Mouse (Mus musculus): ENCODE data around the gene Rapgef2. TPM values are rescaled to one million over a fixed set of nuclear protein-coding genes. Genes with fewer than 3 reads are reported as not detected.
"Not testable (repeated sequence)": the region's sequence is repeated elsewhere in the genome, so short reads cannot be mapped to it uniquely, and the experiment has no call there.

Rapgef2 gene
- polyA plus RNA-seq, 1 experiment from 2014 or later = 4.4 TPM

DNA sequence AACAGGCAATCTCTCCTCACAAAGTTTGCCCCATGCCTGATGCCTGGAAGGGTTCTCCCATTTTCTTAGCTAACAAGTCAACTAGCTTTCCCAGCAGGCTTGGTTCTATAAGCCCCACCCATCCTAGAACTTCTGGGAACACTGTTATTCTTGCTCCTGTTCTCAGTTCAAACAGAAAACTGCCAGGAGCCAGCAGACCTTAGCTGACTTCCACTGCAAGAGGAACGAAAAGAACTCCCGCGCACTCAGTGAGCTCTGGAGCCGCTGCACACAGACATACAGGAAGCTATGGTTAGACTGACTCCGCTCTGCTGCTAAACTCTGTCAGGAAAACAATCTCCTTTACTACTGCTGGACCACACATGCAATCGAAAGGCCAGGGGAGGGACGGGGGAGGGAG is 214.8 kb downstream of the Rapgef2 start:
- no peak overlapping the region for H3K4me3 ChIP-seq (replicated peaks; ENCODE audit: low read length)
- H3K27me3 ChIP-seq (ENCODE audit: control insufficient read depth, insufficient read depth, low read length) = no peaks in the 10 kb centered on the region
- H3K4me2 ChIP-seq (ENCODE audit: low read depth, low read length) = no peak overlapping the region
- no peaks in the 10 kb centered on the region for H3K9me3 ChIP-seq (replicated peaks; ENCODE audit: control insufficient read depth, low read length)
- H3K9ac ChIP-seq (ENCODE audit: low read length) = no peak overlapping the region
- H3K36me3 ChIP-seq (ENCODE audit: control insufficient read depth, insufficient read depth, low read length) = peaks cover 8% of the 10 kb centered on the region
- peak overlapping the region; percentile 6; the same call in 1 of the 2 replicates for H3K27ac ChIP-seq (ENCODE audit: low read length)
- ATAC-seq (ENCODE audit: insufficient read depth, low FRiP score) = no peak
- 61% methylated on average over 5 of the region's 7 CpGs for WGBS
- H3K4me1 ChIP-seq (ENCODE audit: control insufficient read depth, insufficient read depth, low read length) = no peaks in the 10 kb centered on the region

DNA sequence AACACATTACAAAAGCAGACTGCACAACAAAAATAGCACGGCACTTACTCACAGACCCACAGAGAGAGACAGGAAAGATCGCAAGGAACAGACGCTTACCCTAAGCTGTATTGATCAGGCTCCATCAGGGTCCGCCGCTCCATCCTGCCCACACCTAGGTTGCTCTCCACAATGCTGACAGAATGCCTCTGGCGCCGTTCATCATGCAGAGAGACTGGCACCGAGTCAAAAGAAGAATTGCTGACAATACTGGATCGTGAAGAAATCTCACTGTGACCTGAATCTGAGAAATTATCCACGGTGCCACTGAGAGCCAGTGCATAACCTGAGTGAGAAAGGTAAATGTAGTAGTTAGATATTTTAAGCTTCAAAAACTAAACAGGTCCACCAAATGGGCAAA is 216.4 kb downstream of the Rapgef2 start:
- H3K4me1 ChIP-seq (ENCODE audit: control insufficient read depth, insufficient read depth, low read length) = no peaks in the 10 kb centered on the region

DNA sequence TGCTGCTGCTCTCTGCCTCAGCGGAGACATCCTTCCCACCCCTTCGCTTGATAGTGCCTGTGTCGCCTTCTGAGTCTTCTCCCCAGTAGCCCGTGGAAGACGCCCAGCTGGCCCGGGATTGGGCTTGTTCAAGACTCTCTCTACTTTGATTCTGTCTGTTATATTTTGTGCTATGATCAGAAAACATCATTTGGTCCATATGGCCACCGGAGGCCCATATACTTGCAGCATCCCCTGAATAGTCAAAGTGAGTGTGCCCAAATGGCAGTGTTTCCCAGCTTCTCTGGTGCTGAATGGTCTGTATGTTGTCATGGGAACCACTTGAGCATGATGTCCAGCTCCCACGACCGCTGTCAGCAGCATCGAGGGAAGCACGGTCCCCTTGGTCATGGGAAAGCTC is 217.3 kb downstream of the Rapgef2 start:
- 95% methylated on average over 11 of the region's 11 CpGs for WGBS
- ATAC-seq (ENCODE audit: insufficient read depth, low FRiP score) = no peak
- H3K4me2 ChIP-seq (ENCODE audit: low read depth, low read length) = no peak overlapping the region
- no peak overlapping the region for H3K4me3 ChIP-seq (replicated peaks; ENCODE audit: low read length)
- no peak overlapping the region for H3K9ac ChIP-seq (ENCODE audit: low read length)
- no peaks in the 10 kb centered on the region for H3K9me3 ChIP-seq (replicated peaks; ENCODE audit: control insufficient read depth, low read length)
- H3K27me3 ChIP-seq (ENCODE audit: control insufficient read depth, insufficient read depth, low read length) = no peaks in the 10 kb centered on the region
- H3K4me1 ChIP-seq (ENCODE audit: control insufficient read depth, insufficient read depth, low read length) = no peaks in the 10 kb centered on the region
- no peak overlapping the region for H3K27ac ChIP-seq (ENCODE audit: low read length)
- H3K36me3 ChIP-seq (ENCODE audit: control insufficient read depth, insufficient read depth, low read length) = peaks cover 16% of the 10 kb centered on the region

More for the DNA sequence above, 216.4 kb downstream of the Rapgef2 start:
- H3K27me3 ChIP-seq (ENCODE audit: control insufficient read depth, insufficient read depth, low read length) = no peaks in the 10 kb centered on the region
- no peak overlapping the region for H3K4me2 ChIP-seq (ENCODE audit: low read depth, low read length)
- 90% methylated on average over 10 of the region's 10 CpGs for WGBS
- no peak overlapping the region for H3K27ac ChIP-seq (ENCODE audit: low read length)
- no peak overlapping the region for H3K9ac ChIP-seq (ENCODE audit: low read length)
- H3K9me3 ChIP-seq (replicated peaks; ENCODE audit: control insufficient read depth, low read length) = no peaks in the 10 kb centered on the region
- ATAC-seq (ENCODE audit: insufficient read depth, low FRiP score) = no peak
- peaks cover 16% of the 10 kb centered on the region for H3K36me3 ChIP-seq (ENCODE audit: control insufficient read depth, insufficient read depth, low read length)
- no peak overlapping the region for H3K4me3 ChIP-seq (replicated peaks; ENCODE audit: low read length)

DNA sequence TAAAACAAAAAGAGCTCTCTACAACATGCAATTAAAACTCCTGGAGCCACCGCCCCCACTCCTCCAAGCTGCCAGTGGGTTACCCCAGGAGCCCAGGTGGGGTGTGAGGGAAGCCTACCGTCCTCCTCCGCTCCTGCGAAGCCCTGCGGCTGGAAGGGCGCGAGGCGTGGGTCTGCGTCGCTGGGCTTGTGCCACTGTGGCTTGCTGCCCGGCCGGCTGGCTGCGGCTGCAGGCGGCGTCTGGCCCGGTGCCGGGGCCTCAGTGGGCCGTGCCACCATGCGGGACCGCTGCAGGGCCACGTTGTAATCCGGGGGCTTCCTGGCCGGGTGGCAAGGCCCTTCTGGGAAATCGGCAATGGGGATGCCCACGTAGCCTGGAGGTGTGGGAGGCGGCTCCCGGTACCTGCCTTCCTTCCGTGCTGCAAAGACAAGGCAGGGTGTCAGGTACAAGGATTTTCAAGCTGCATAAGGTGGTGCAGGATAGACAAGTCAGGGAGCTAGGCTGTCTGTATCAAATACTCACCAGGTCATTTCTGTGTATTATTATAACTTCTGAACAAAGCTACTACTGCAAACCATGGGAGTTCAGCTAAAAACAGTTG is 219.8 kb downstream of the Rapgef2 start:
- Histone ChIP-seq H3K36me3 (ENCODE audit: control insufficient read depth, insufficient read depth, low read length) (peaks cover 21% of the 10 kb centered on the region), H3K9ac (ENCODE audit: low read length) (no peak overlapping the region), H3K4me3 (replicated peaks; ENCODE audit: low read length) (no peak overlapping the region), H3K9me3 (replicated peaks; ENCODE audit: control insufficient read depth, low read length) (no peaks in the 10 kb centered on the region), H3K4me1 (ENCODE audit: control insufficient read depth, insufficient read depth, low read length) (no peaks in the 10 kb centered on the region), H3K27ac (ENCODE audit: low read length) (no peak overlapping the region), H3K27me3 (ENCODE audit: control insufficient read depth, insufficient read depth, low read length) (no peaks in the 10 kb centered on the region), H3K4me2 (ENCODE audit: low read depth, low read length) (no peak overlapping the region)
- 85% methylated on average over 28 of the region's 28 CpGs for WGBS
- ATAC-seq (ENCODE audit: insufficient read depth, low FRiP score) = no peak

DNA sequence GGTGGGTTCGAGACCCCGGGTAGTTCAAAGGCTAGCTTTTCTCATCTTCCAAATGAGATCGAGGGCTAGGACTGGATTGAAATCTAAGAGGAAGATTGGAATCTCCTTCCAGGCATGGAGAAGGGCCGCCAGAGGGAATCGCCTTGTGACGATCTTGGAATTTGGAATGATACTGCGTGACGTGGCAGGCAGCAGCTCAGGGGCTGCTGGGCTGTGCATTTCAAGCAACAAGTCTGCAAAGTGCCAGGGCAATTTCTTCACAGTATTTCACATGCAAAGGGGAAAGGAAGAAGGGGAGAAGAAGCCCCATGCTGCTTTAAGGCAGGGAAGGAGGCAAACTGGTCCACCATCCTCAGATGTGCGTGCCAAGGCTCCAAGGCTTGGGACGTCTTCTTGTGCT is 222.2 kb downstream of the Rapgef2 start:
- WGBS = 91% methylated on average over 10 of the region's 10 CpGs
- H3K27ac ChIP-seq (ENCODE audit: low read length) = no peak overlapping the region
- H3K9ac ChIP-seq (ENCODE audit: low read length) = no peak overlapping the region
- no peaks in the 10 kb centered on the region for H3K27me3 ChIP-seq (ENCODE audit: control insufficient read depth, insufficient read depth, low read length)
- no peak for ATAC-seq (ENCODE audit: insufficient read depth, low FRiP score)
- no peak overlapping the region for H3K4me3 ChIP-seq (replicated peaks; ENCODE audit: low read length)
- H3K4me1 ChIP-seq (ENCODE audit: control insufficient read depth, insufficient read depth, low read length) = no peaks in the 10 kb centered on the region
- H3K9me3 ChIP-seq (replicated peaks; ENCODE audit: control insufficient read depth, low read length) = no peaks in the 10 kb centered on the region
- H3K4me2 ChIP-seq (ENCODE audit: low read depth, low read length) = no peak overlapping the region
- peaks cover 19% of the 10 kb centered on the region for H3K36me3 ChIP-seq (ENCODE audit: control insufficient read depth, insufficient read depth, low read length)

DNA sequence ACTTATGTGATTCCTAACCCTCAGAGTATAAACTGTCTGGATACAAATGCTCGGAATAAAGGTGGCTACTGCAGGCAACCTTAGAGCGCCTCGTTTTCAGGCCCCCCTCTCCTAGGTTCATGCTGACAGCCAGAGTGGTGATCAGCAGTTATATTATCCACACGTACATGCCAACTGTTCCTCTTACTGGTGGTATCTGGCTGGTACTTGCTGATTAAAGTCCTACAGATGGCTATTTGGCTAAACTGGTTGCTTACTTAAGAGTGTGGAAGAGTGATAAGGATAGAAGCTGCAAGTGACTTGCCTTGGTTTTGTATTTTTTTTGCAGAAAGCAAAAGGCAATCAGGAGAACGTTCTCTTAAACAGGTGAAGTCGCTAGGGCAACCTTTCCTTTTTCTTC is 224.9 kb downstream of the Rapgef2 start:
- peaks cover 11% of the 10 kb centered on the region; the same call in 1 of the 2 replicates for H3K36me3 ChIP-seq (ENCODE audit: control insufficient read depth, insufficient read depth, low read length)
- no peak overlapping the region for H3K4me3 ChIP-seq (replicated peaks; ENCODE audit: low read length)
- no peaks in the 10 kb centered on the region for H3K9me3 ChIP-seq (replicated peaks; ENCODE audit: control insufficient read depth, low read length)
- no peak overlapping the region for H3K4me2 ChIP-seq (ENCODE audit: low read depth, low read length)
- H3K4me1 ChIP-seq (ENCODE audit: control insufficient read depth, insufficient read depth, low read length) = no peaks in the 10 kb centered on the region
- H3K9ac ChIP-seq (ENCODE audit: low read length) = no peak overlapping the region
- H3K27me3 ChIP-seq (ENCODE audit: control insufficient read depth, insufficient read depth, low read length) = no peaks in the 10 kb centered on the region
- no peak overlapping the region for H3K27ac ChIP-seq (ENCODE audit: low read length)
- no peak for ATAC-seq (ENCODE audit: insufficient read depth, low FRiP score)
- WGBS = 82% methylated on average over 6 of the region's 6 CpGs

DNA sequence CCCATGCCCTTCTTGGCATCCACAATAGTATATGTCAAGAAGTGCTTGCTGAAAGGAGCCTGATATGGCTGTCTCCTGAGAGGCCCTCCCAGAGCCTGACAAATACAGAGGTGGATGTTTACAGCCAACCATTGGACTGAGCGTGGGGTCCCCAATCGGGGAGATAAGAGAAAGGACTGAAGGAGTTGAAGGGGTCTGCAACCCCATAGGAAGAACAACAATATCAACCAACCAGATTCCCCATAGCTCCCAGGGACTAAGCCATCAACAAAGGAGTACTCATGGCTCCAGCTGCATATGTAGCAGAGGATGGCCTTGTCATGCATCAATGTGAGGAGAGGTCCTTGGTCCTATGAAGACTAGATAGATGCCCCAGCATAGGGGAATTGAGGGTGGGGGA is 227.8 kb downstream of the Rapgef2 start:
- WGBS = 88% methylated on average over 2 of the region's 2 CpGs
- not testable (repeated sequence) for H3K27me3 ChIP-seq (ENCODE audit: control insufficient read depth, insufficient read depth, low read length); H3K36me3 ChIP-seq (ENCODE audit: control insufficient read depth, insufficient read depth, low read length); H3K4me3 ChIP-seq (replicated peaks; ENCODE audit: low read length); H3K27ac ChIP-seq (ENCODE audit: low read length); H3K9ac ChIP-seq (ENCODE audit: low read length); H3K9me3 ChIP-seq (replicated peaks; ENCODE audit: control insufficient read depth, low read length); H3K4me2 ChIP-seq (ENCODE audit: low read depth, low read length); ATAC-seq (ENCODE audit: insufficient read depth, low FRiP score); H3K4me1 ChIP-seq (ENCODE audit: control insufficient read depth, insufficient read depth, low read length)

DNA sequence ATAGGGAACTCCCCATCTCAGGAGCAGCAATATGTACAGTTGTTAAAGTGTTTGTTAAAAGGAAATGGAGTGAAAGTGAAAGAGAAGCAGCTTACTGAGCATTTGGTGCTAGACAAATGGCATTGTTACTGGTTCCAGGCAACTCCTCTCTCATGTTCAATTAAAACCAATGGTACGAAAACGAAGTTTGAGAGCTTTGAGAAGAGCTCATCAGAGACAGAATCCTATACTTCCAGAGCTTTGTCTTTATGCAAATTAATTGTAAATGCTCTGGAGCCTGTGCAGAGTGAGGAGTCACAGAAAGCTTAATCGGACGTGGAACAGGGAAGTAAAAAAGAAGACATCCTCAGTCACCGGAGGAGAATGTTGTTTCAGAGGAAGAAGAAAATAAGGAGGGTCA is 241.1 kb downstream of the Rapgef2 start:
- no peaks in the 10 kb centered on the region for H3K9me3 ChIP-seq (replicated peaks; ENCODE audit: control insufficient read depth, low read length)
- no peaks in the 10 kb centered on the region for H3K4me1 ChIP-seq (ENCODE audit: control insufficient read depth, insufficient read depth, low read length)
- H3K4me3 ChIP-seq (replicated peaks; ENCODE audit: low read length) = no peak overlapping the region
- H3K9ac ChIP-seq (ENCODE audit: low read length) = no peak overlapping the region
- WGBS = 78% methylated on average over 5 of the region's 5 CpGs
- no peaks in the 10 kb centered on the region for H3K36me3 ChIP-seq (ENCODE audit: control insufficient read depth, insufficient read depth, low read length)
- H3K27ac ChIP-seq (ENCODE audit: low read length) = no peak overlapping the region
- no peaks in the 10 kb centered on the region for H3K27me3 ChIP-seq (ENCODE audit: control insufficient read depth, insufficient read depth, low read length)
- no peak for ATAC-seq (ENCODE audit: insufficient read depth, low FRiP score)
- H3K4me2 ChIP-seq (ENCODE audit: low read depth, low read length) = no peak overlapping the region

DNA sequence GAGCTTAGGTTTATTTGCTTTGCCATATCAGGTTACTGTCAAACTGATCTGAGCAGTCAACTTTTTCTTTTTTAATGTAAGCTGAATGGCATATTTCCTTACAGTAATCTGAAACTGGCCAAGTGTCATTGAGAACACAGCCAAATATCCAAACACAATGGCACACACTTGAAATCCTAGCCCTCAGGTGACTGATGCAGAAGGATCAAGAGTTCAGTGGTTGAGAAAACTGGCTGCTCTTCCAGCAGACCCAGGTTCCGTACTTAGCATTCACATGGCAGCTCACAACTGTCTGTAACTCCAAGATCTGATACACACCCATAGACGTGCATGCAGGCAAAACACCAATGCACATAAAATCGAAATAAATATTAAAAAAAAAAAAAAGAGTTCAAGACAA is 243.3 kb downstream of the Rapgef2 start:
- Histone ChIP-seq H3K36me3 (ENCODE audit: control insufficient read depth, insufficient read depth, low read length) (no peaks in the 10 kb centered on the region), H3K9ac (ENCODE audit: low read length) (no peak overlapping the region), H3K4me1 (ENCODE audit: control insufficient read depth, insufficient read depth, low read length) (no peaks in the 10 kb centered on the region), H3K4me2 (ENCODE audit: low read depth, low read length) (no peak overlapping the region), H3K9me3 (replicated peaks; ENCODE audit: control insufficient read depth, low read length) (no peaks in the 10 kb centered on the region), H3K27ac (ENCODE audit: low read length) (no peak overlapping the region), H3K27me3 (ENCODE audit: control insufficient read depth, insufficient read depth, low read length) (no peaks in the 10 kb centered on the region), H3K4me3 (replicated peaks; ENCODE audit: low read length) (no peak overlapping the region)
- ATAC-seq (ENCODE audit: insufficient read depth, low FRiP score) = no peak
- 63% methylated on average over 3 of the region's 3 CpGs for WGBS
